In the genomic region with DNA sequence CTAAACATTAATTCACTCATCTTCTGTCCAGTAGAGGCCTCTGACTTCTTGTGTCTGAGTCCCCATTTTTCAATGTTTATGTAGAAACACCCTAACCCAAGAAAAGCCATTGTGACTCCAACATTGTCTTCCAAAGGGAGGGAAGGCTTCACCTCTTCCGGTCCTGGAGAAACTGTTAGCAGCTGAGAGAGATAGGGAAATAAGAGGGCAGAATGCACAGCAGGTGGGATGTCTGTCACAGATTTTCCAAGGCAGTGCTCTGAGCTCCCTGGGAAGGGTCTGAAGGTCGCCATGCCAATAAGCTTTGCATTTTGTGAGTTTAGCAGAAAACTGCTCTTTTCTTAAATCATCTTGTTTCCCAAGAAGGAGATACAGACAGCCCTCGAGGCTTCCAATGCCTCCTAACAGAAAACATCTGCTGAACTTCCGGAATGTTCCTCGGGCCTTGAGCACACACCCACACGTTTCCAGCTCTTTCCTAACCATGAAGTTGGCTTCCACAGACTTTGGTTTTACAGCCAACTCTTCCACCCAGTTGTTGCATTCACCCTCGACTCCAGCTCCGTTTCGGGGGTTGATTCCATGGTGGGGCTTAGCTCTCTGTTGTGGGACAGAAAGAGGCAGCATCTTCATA, we compare ENCODE assay signal across 12 mouse cellular contexts.
DNase-seq lines count a peak whose midpoint lies in the region; ATAC-seq lines count a peak whose summit lies in the region.
"Had no signal": no experiment of that assay in that cellular context is flagged by ENCODE, and none has a peak within 500 bp of the region (broad histone marks: within the 10 kb centered on the region; RNA-seq: fewer than 3 reads in every experiment).

No protein-coding gene starts in this region.

- H3K27me3 ChIP-seq in hindbrain, embryonic 10.5 days (ENCODE audit: insufficient read depth, poor library complexity, severe bottlenecking) = no peaks in the 10 kb centered on the region
- H3K27me3 ChIP-seq in hindbrain, embryonic 14.5 days (ENCODE audit: control insufficient read depth, insufficient read depth, low read length) = no peaks in the 10 kb centered on the region
- H3K27me3 ChIP-seq: liver, embryonic 13.5 days had no signal

- no peaks in the 10 kb centered on the region for H3K9me3 ChIP-seq in hindbrain, embryonic 10.5 days
- no peaks in the 10 kb centered on the region for H3K9me3 ChIP-seq in hindbrain, embryonic 14.5 days (ENCODE audit: control insufficient read depth, low read length)
- H3K9me3 ChIP-seq: hindbrain, embryonic 12.5 days; liver, embryonic 13.5 days had no signal

- no peak overlapping the region for H3K9ac ChIP-seq in hindbrain, embryonic 14.5 days
- H3K9ac ChIP-seq: forebrain, postnatal 0 days; hindbrain, embryonic 12.5 days; liver, embryonic 13.5 days had no signal

- no peak for DNase-seq in hindbrain, embryonic 10.5 days (ENCODE audit: low spot score)
- DNase-seq in hindbrain, embryonic 14.5 days (ENCODE audit: low spot score) = no peak
- DNase-seq in 3T3-L1 (ENCODE audit: low read depth, low spot score) (peak; percentile 79), adipocyte (ENCODE audit: low spot score) (peak; percentile 91)
- peak; percentile 53 for DNase-seq in heart, postnatal 4 days
- DNase-seq in adrenal gland, postnatal 10 days = no peak
- DNase-seq in adrenal gland, postnatal 4 days (ENCODE audit: low spot score in 2 of 2) = no peak
- DNase-seq: cerebellum, postnatal 14 days; forebrain, postnatal 0 days; liver, embryonic 13.5 days; thymus, adult 2 months had no signal

- no peak overlapping the region for H3K4me3 ChIP-seq in hindbrain, embryonic 10.5 days
- H3K4me3 ChIP-seq in hindbrain, embryonic 14.5 days (replicated peaks; ENCODE audit: low read length) = no peak overlapping the region
- H3K4me3 ChIP-seq: hindbrain, embryonic 12.5 days; liver, embryonic 13.5 days had no signal

- 59% methylated on average over 9 of the region's 9 CpGs for WGBS in hindbrain, embryonic 10.5 days
- WGBS in hindbrain, embryonic 14.5 days = 71% methylated on average over 9 of the region's 9 CpGs

- ATAC-seq in hindbrain, embryonic 14.5 days (ENCODE audit: low FRiP score) = no peak
- ATAC-seq: forebrain, postnatal 0 days had no signal

- no peaks in the 10 kb centered on the region for H3K36me3 ChIP-seq in hindbrain, embryonic 10.5 days
- H3K36me3 ChIP-seq in hindbrain, embryonic 14.5 days (replicated peaks; ENCODE audit: control insufficient read depth, insufficient read depth) = no peaks in the 10 kb centered on the region
- H3K36me3 ChIP-seq: hindbrain, embryonic 12.5 days; liver, embryonic 13.5 days had no signal

- peak overlapping the region; percentile 12; the same call in 1 of the 2 replicates for H3K27ac ChIP-seq in hindbrain, embryonic 10.5 days
- H3K27ac ChIP-seq in hindbrain, embryonic 14.5 days = no peak overlapping the region
- H3K27ac ChIP-seq: hindbrain, embryonic 12.5 days; liver, embryonic 13.5 days had no signal

- H3K4me1 ChIP-seq in hindbrain, embryonic 10.5 days (replicated peaks) = peaks cover 44% of the 10 kb centered on the region
- H3K4me1 ChIP-seq in hindbrain, embryonic 14.5 days (replicated peaks; ENCODE audit: control insufficient read depth, insufficient read depth, low read length) = peaks cover 14% of the 10 kb centered on the region
- H3K4me1 ChIP-seq: liver, embryonic 13.5 days had no signal

- no peak overlapping the region for H3K4me2 ChIP-seq in hindbrain, embryonic 14.5 days (replicated peaks)
- H3K4me2 ChIP-seq: hindbrain, embryonic 12.5 days; liver, embryonic 13.5 days had no signal

Comparison
In these comparisons a context has a peak if more than half of its experiments do, and no peak if none do; other contexts are left out.
1. DNase-seq: peak in 3T3-L1 (single experiment), adipocyte (single experiment) and heart, postnatal 4 days (single experiment); none in hindbrain, embryonic 10.5 days (single experiment), hindbrain, embryonic 14.5 days (single experiment), adrenal gland, postnatal 10 days (single experiment) and adrenal gland, postnatal 4 days (0 of 2).